Comparison of ENCODE assay signal across 7 mouse cellular contexts in genomic region chr10:62792177-62793090, GRCm38 (mm10). TPM values are rescaled to one million over a fixed set of nuclear protein-coding genes. Genes with fewer than 3 reads are reported as not detected.
A peak's percentile ranks its signal among the peaks of the same experiment; 100 is the strongest.
DNase-seq lines count a peak whose midpoint lies in the region; ATAC-seq lines count a peak whose summit lies in the region.

Ccar1 (minus strand) TSS chr10:62792286.

- peak within 1 kb of the TSS; percentile 99 for H3K9ac ChIP-seq in embryonic facial prominence, embryonic 11.5 days (replicated peaks; ENCODE audit: low read length)
- H3K9ac ChIP-seq in midbrain, embryonic 13.5 days (replicated peaks) = peak within 1 kb of the TSS; percentile 99

- peak within 1 kb of the TSS; percentile 70 for H3K4me2 ChIP-seq in embryonic facial prominence, embryonic 11.5 days (ENCODE audit: low read depth, low read length)
- H3K4me2 ChIP-seq in midbrain, embryonic 13.5 days (replicated peaks) = peak within 1 kb of the TSS; percentile 78

- peak within 1 kb of the TSS; percentile 98 for H3K4me3 ChIP-seq in embryonic facial prominence, embryonic 11.5 days (ENCODE audit: low read depth, low read length)
- peak within 1 kb of the TSS; percentile 82 for H3K4me3 ChIP-seq in limb, embryonic 10.5 days
- peak within 1 kb of the TSS; percentile 99 for H3K4me3 ChIP-seq in midbrain, embryonic 13.5 days (replicated peaks)

- WGBS in embryonic facial prominence, embryonic 11.5 days = 3% methylated on average over 55 of the region's 55 CpGs
- 4% methylated on average over 55 of the region's 55 CpGs for WGBS in limb, embryonic 10.5 days
- WGBS in midbrain, embryonic 13.5 days = 4% methylated on average over 55 of the region's 55 CpGs

- DNase-seq in adrenal gland, postnatal 14 days = peak; percentile 100
- peak; percentile 100 for DNase-seq in embryonic facial prominence, embryonic 11.5 days (ENCODE audit: low spot score)
- peak; percentile 98 for DNase-seq in kidney, adult 11 months
- peak; percentile 100 for DNase-seq in limb, embryonic 10.5 days (ENCODE audit: low spot score)
- peak; percentile 99 for DNase-seq in spleen, adult 12 weeks (ENCODE audit: low spot score)

- ATAC-seq in embryonic facial prominence, embryonic 11.5 days (replicated peaks; ENCODE audit: insufficient number of reproducible peaks, low FRiP score, low TSS enrichment, low read depth) = peak; percentile 97
- peak; percentile 97 for ATAC-seq in granulocyte monocyte progenitor cell, adult 5-6 weeks (replicated peaks; ENCODE audit: poor library complexity, severe bottlenecking)
- ATAC-seq in midbrain, embryonic 13.5 days = peak; percentile 99

- peaks cover 11% of the 10 kb centered on the region for H3K36me3 ChIP-seq in embryonic facial prominence, embryonic 11.5 days (replicated peaks; ENCODE audit: control insufficient read depth, insufficient read depth, low read depth, low read length)
- peaks cover 39% of the 10 kb centered on the region for H3K36me3 ChIP-seq in limb, embryonic 10.5 days
- H3K36me3 ChIP-seq in midbrain, embryonic 13.5 days = peaks cover 27% of the 10 kb centered on the region

- peak within 1 kb of the TSS; percentile 92 for H3K27ac ChIP-seq in embryonic facial prominence, embryonic 11.5 days (replicated peaks; ENCODE audit: low read depth, low read length)
- H3K27ac ChIP-seq in limb, embryonic 10.5 days = peak within 1 kb of the TSS; percentile 96
- H3K27ac ChIP-seq in midbrain, embryonic 13.5 days = peak within 1 kb of the TSS; percentile 95

- H3K9me3 ChIP-seq in embryonic facial prominence, embryonic 11.5 days (replicated peaks; ENCODE audit: control insufficient read depth, low read length) = no peaks in the 10 kb centered on the region
- no peaks in the 10 kb centered on the region for H3K9me3 ChIP-seq in limb, embryonic 10.5 days (replicated peaks)
- no peaks in the 10 kb centered on the region for H3K9me3 ChIP-seq in midbrain, embryonic 13.5 days

- H3K27me3 ChIP-seq in embryonic facial prominence, embryonic 11.5 days (ENCODE audit: control insufficient read depth, insufficient read depth, low read length) = no peaks in the 10 kb centered on the region
- no peaks in the 10 kb centered on the region for H3K27me3 ChIP-seq in limb, embryonic 10.5 days (ENCODE audit: low read depth, poor library complexity, severe bottlenecking)
- no peaks in the 10 kb centered on the region for H3K27me3 ChIP-seq in midbrain, embryonic 13.5 days

- H3K4me1 ChIP-seq in embryonic facial prominence, embryonic 11.5 days (ENCODE audit: control insufficient read depth, insufficient read depth, low read length) = no peaks in the 10 kb centered on the region
- peaks cover 10% of the 10 kb centered on the region; the same call in 1 of the 2 replicates for H3K4me1 ChIP-seq in limb, embryonic 10.5 days
- peaks cover 33% of the 10 kb centered on the region for H3K4me1 ChIP-seq in midbrain, embryonic 13.5 days (replicated peaks)

RNA-seq across cellular contexts. Expression of gene Ccar1, which starts in this region (rescaled TPM):
- total RNA-seq in adrenal gland, postnatal 14 days (2021) = 81.6 and 88.5 TPM in 2 replicates
- 145 and 158 TPM in 2 replicates for polyA plus RNA-seq in embryonic facial prominence, embryonic 11.5 days (2014; fragmentation: Nextera tagmentation; extraction: Ambion mirVana)
- total RNA-seq in granulocyte monocyte progenitor cell, adult 5-6 weeks (2014; fragmentation: Nextera tagmentation) = 125 and 138 TPM in 2 replicates
- total RNA-seq in granulocyte monocyte progenitor cell, adult 5-6 weeks (2017) = 103 and 105 TPM in 2 replicates
- polyA plus RNA-seq in limb, embryonic 10.5 days (2016; fragmentation: Nextera tagmentation; extraction: Ambion mirVana) = 143 and 175 TPM in 2 replicates
- 132 and 136 TPM in 2 replicates for polyA plus RNA-seq in midbrain, embryonic 13.5 days (2015; fragmentation: Nextera tagmentation; extraction: Ambion mirVana)

Comparison
In these comparisons a context has a peak if more than half of its experiments do, and no peak if none do; other contexts are left out.
1. Peak in every context shown above with its lines: DNase-seq, ATAC-seq, H3K4me3 ChIP-seq and H3K27ac ChIP-seq.